ENCODE assay signal across 16 mouse cellular contexts in genomic region chr10:52257768-52258167, GRCm38 (mm10).
"Had no signal": no experiment of that assay in that cellular context is flagged by ENCODE, and none has a peak within 500 bp of the region (broad histone marks: within the 10 kb centered on the region; RNA-seq: fewer than 3 reads in every experiment).

No protein-coding gene starts in this region.

- H3K36me3 ChIP-seq: liver, embryonic 13.5 days; liver, embryonic 15.5 days; stomach, embryonic 15.5 days had no signal

- ATAC-seq: liver, postnatal 0 days had no signal

- H3K27ac ChIP-seq: liver, embryonic 13.5 days; liver, embryonic 15.5 days; lung, embryonic 15.5 days; neural tube, embryonic 13.5 days; stomach, embryonic 15.5 days; stomach, postnatal 0 days had no signal

- H3K4me2 ChIP-seq: liver, embryonic 13.5 days; liver, embryonic 15.5 days; lung, embryonic 15.5 days; midbrain, embryonic 11.5 days; neural tube, embryonic 13.5 days; stomach, embryonic 15.5 days had no signal

- H3K4me3 ChIP-seq: liver, embryonic 13.5 days; liver, embryonic 15.5 days; lung, embryonic 15.5 days; myocyte; neural tube, embryonic 13.5 days; stomach, embryonic 15.5 days had no signal

- DNase-seq: liver, embryonic 13.5 days; liver, postnatal 0 days; lung, adult 2 months; lung, postnatal 10 days; lung, postnatal 4 days; right cerebral cortex, postnatal 14 days; thymus, adult 2 months; thymus, postnatal 25 days; thymus, postnatal 4 days had no signal

- H3K27me3 ChIP-seq: liver, embryonic 13.5 days; liver, embryonic 15.5 days; lung, embryonic 15.5 days; neural tube, embryonic 13.5 days; stomach, embryonic 15.5 days had no signal

- H3K4me1 ChIP-seq: liver, embryonic 15.5 days; lung, embryonic 15.5 days; stomach, embryonic 15.5 days had no signal

- H3K9me3 ChIP-seq: liver, embryonic 13.5 days; liver, embryonic 15.5 days; lung, embryonic 15.5 days; neural tube, embryonic 13.5 days; stomach, embryonic 15.5 days had no signal

- H3K9ac ChIP-seq: liver, embryonic 13.5 days; liver, embryonic 15.5 days; liver, postnatal 0 days; lung, embryonic 15.5 days; neural tube, embryonic 13.5 days; stomach, embryonic 15.5 days had no signal
